18 mouse cellular contexts compared by ENCODE assay signal in genomic region chr2:28863857-28864256, GRCm38 (mm10). TPM values are rescaled to one million over a fixed set of nuclear protein-coding genes. Genes with fewer than 3 reads are reported as not detected.
DNase-seq lines count a peak whose midpoint lies in the region; ATAC-seq and TF ChIP-seq lines count a peak whose summit lies in the region.
"Had no signal": no experiment of that assay in that cellular context is flagged by ENCODE, and none has a peak within 500 bp of the region (broad histone marks: within the 10 kb centered on the region; RNA-seq: fewer than 3 reads in every experiment).

No protein-coding gene starts in this region.

- H3K27ac ChIP-seq in kidney, adult 2 months (ENCODE audit: insufficient read depth, low read depth, low read length) = no peak overlapping the region
- H3K27ac ChIP-seq in kidney, embryonic 14.5 days (ENCODE audit: low read depth, low read length) = no peak overlapping the region
- H3K27ac ChIP-seq in lung, embryonic 14.5 days (ENCODE audit: low read depth) = no peak overlapping the region
- no peak overlapping the region for H3K27ac ChIP-seq in cortical plate, adult 2 months (ENCODE audit: insufficient read depth, low read length)
- H3K27ac ChIP-seq: embryonic facial prominence, embryonic 13.5 days; heart, embryonic 10.5 days; kidney, embryonic 15.5 days; limb, embryonic 10.5 days had no signal

- no peaks in the 10 kb centered on the region for H3K27me3 ChIP-seq in kidney, adult 2 months (replicated peaks; ENCODE audit: control insufficient read depth, insufficient read depth, low read length)
- no peaks in the 10 kb centered on the region for H3K27me3 ChIP-seq in kidney, embryonic 14.5 days (ENCODE audit: control insufficient read depth, insufficient read depth, low read length)
- no peaks in the 10 kb centered on the region for H3K27me3 ChIP-seq in lung, embryonic 14.5 days (ENCODE audit: insufficient read depth, low read length)
- H3K27me3 ChIP-seq: embryonic facial prominence, embryonic 13.5 days; kidney, embryonic 15.5 days had no signal

- H3K9me3 ChIP-seq in kidney, embryonic 14.5 days (ENCODE audit: control insufficient read depth, low read length) = no peaks in the 10 kb centered on the region
- H3K9me3 ChIP-seq in lung, embryonic 14.5 days (ENCODE audit: low read depth, low read length) = no peaks in the 10 kb centered on the region
- H3K9me3 ChIP-seq: embryonic facial prominence, embryonic 13.5 days; heart, embryonic 10.5 days; kidney, embryonic 15.5 days; limb, embryonic 10.5 days had no signal

- TF ChIP-seq CTCF in kidney, adult 2 months (conservative IDR thresholded peaks at IDR 0.05; ENCODE audit: insufficient read depth, insufficient read length, low read depth, low read length) = peak; percentile 43
- 0 out of 2 replicates have a peak, but pooled peaks have one; percentile 26 for TF ChIP-seq CTCF in lung, embryonic 14.5 days (IDR thresholded peaks at IDR 0.05; ENCODE audit: low read depth)
- TF ChIP-seq CTCF in cortical plate, adult 2 months (IDR thresholded peaks at IDR 0.05; ENCODE audit: extremely low read depth, insufficient read depth, low read length) = 0 out of 2 replicates have a peak, but pooled peaks have one; percentile 6

- ATAC-seq in CD4-positive, CD25-positive, alpha-beta regulatory T cell, adult 4 months = no peak
- ATAC-seq in kidney, embryonic 14.5 days (ENCODE audit: low FRiP score, low TSS enrichment) = no peak
- ATAC-seq in lung, embryonic 14.5 days (ENCODE audit: insufficient read depth) = no peak
- ATAC-seq: hindbrain, embryonic 16.5 days had no signal

- DNase-seq in CD4-positive, CD25-positive, alpha-beta regulatory T cell, adult 2 months (ENCODE audit: low read depth, low spot score) = peak; percentile 26
- DNase-seq in kidney, adult 2 months = no peak
- DNase-seq in lung, embryonic 14.5 days = no peak
- DNase-seq in lung, adult 18-20 months = no peak
- no peak for DNase-seq in yolk sac, embryonic 10.5 days (ENCODE audit: low spot score)
- DNase-seq: adrenal gland, adult 8-10 months; cerebellum, adult 11-12 months; gastrocnemius, postnatal 36 days; midbrain, embryonic 14.5 days had no signal

- no peak overlapping the region for H3K9ac ChIP-seq in kidney, embryonic 14.5 days (ENCODE audit: low read depth, low read length)
- H3K9ac ChIP-seq in lung, embryonic 14.5 days = no peak overlapping the region
- H3K9ac ChIP-seq: embryonic facial prominence, embryonic 13.5 days; kidney, embryonic 15.5 days had no signal

- no peak overlapping the region for H3K4me3 ChIP-seq in kidney, adult 2 months (ENCODE audit: insufficient read depth, low read depth, low read length)
- H3K4me3 ChIP-seq in kidney, embryonic 14.5 days (ENCODE audit: low read length) = no peak overlapping the region
- H3K4me3 ChIP-seq in lung, embryonic 14.5 days (ENCODE audit: low read depth, low read length) = no peak overlapping the region
- no peak overlapping the region for H3K4me3 ChIP-seq in cortical plate, adult 2 months (ENCODE audit: insufficient read depth, low read length)
- H3K4me3 ChIP-seq: embryonic facial prominence, embryonic 13.5 days; heart, embryonic 10.5 days; kidney, embryonic 15.5 days; limb, embryonic 10.5 days had no signal

- no peaks in the 10 kb centered on the region for H3K4me1 ChIP-seq in kidney, adult 2 months (ENCODE audit: control insufficient read depth, insufficient read depth, low read length)
- H3K4me1 ChIP-seq in kidney, embryonic 14.5 days (ENCODE audit: control insufficient read depth, insufficient read depth, low read length) = no peaks in the 10 kb centered on the region
- H3K4me1 ChIP-seq in lung, embryonic 14.5 days (ENCODE audit: insufficient read depth) = no peaks in the 10 kb centered on the region
- H3K4me1 ChIP-seq in cortical plate, adult 2 months (ENCODE audit: control insufficient read depth, insufficient read depth, low read length) = no peaks in the 10 kb centered on the region
- H3K4me1 ChIP-seq: embryonic facial prominence, embryonic 13.5 days; heart, embryonic 10.5 days; kidney, embryonic 15.5 days; limb, embryonic 10.5 days had no signal

- TF ChIP-seq POLR2A in kidney, adult 2 months (IDR thresholded peaks at IDR 0.05; ENCODE audit: low read depth, low read length) = no peak
- TF ChIP-seq POLR2A in cortical plate, adult 2 months (IDR thresholded peaks at IDR 0.05; ENCODE audit: extremely low read depth, insufficient read depth, low read length) = no peak

- H3K4me2 ChIP-seq in kidney, embryonic 14.5 days (replicated peaks; ENCODE audit: low read depth, low read length) = no peak overlapping the region
- H3K4me2 ChIP-seq in lung, embryonic 14.5 days = no peak overlapping the region
- H3K4me2 ChIP-seq: embryonic facial prominence, embryonic 13.5 days; kidney, embryonic 15.5 days had no signal

- peaks cover 2% of the 10 kb centered on the region; the same call in 1 of the 2 replicates for H3K36me3 ChIP-seq in kidney, adult 2 months (ENCODE audit: control insufficient read depth, insufficient read depth, low read length)
- peaks cover 76% of the 10 kb centered on the region for H3K36me3 ChIP-seq in kidney, embryonic 14.5 days (ENCODE audit: control insufficient read depth, insufficient read depth, low read length)
- peaks cover 89% of the 10 kb centered on the region for H3K36me3 ChIP-seq in lung, embryonic 14.5 days (ENCODE audit: insufficient read depth)

RNA-seq across cellular contexts. Expression of gene Ddx31, which starts 23.7 kb away (rescaled TPM):
- polyA plus RNA-seq in CD4-positive, CD25-positive, alpha-beta regulatory T cell, adult 4 months (2017; shearing (Covaris generic)) = 10 to 100 TPM; 15.3 to 15.9 TPM
- polyA plus RNA-seq in kidney, adult 2 months (2012; rRNA removed) = 2.6 and 3.4 TPM in 2 replicates
- polyA plus RNA-seq in kidney, embryonic 14.5 days (2014; fragmentation: Nextera tagmentation; extraction: Ambion mirVana) = 9.4 and 20.0 TPM in 2 replicates
- polyA plus RNA-seq in lung, embryonic 14.5 days (2014; fragmentation: Nextera tagmentation; extraction: Ambion mirVana) = 15.6 and 16.5 TPM in 2 replicates
- polyA plus RNA-seq in cortical plate, adult 2 months (2012; rRNA removed) = 4.9 and 5.7 TPM in 2 replicates

RNA-seq across cellular contexts. Expression of gene Gtf3c4, which starts 23.7 kb away (rescaled TPM):
- polyA plus RNA-seq in CD4-positive, CD25-positive, alpha-beta regulatory T cell, adult 4 months (2017; shearing (Covaris generic)) = 1 to 10 TPM; 3.2 to 3.3 TPM
- 7.1 and 7.4 TPM in 2 replicates for polyA plus RNA-seq in kidney, adult 2 months (2012; rRNA removed)
- 16.4 and 31.7 TPM in 2 replicates for polyA plus RNA-seq in kidney, embryonic 14.5 days (2014; fragmentation: Nextera tagmentation; extraction: Ambion mirVana)
- polyA plus RNA-seq in lung, embryonic 14.5 days (2014; fragmentation: Nextera tagmentation; extraction: Ambion mirVana) = 27.8 and 29.0 TPM in 2 replicates
- polyA plus RNA-seq in cortical plate, adult 2 months (2012; rRNA removed) = 12.6 and 12.9 TPM in 2 replicates

RNA-seq across cellular contexts. Expression of gene Barhl1, which starts 52.6 kb away (rescaled TPM):
- polyA plus RNA-seq in CD4-positive, CD25-positive, alpha-beta regulatory T cell, adult 4 months (2017; shearing (Covaris generic)) = not detected
- 0.05 and 0.07 TPM in 2 replicates for polyA plus RNA-seq in kidney, adult 2 months (2012; rRNA removed)
- polyA plus RNA-seq in kidney, embryonic 14.5 days (2014; fragmentation: Nextera tagmentation; extraction: Ambion mirVana) = not detected in 2 replicates
- not detected in 2 replicates for polyA plus RNA-seq in lung, embryonic 14.5 days (2014; fragmentation: Nextera tagmentation; extraction: Ambion mirVana)
- 0.04 TPM in 1 of 2 replicates, not detected in the other for polyA plus RNA-seq in cortical plate, adult 2 months (2012; rRNA removed)
- polyA plus RNA-seq: embryonic facial prominence, embryonic 13.5 days; heart, embryonic 10.5 days; kidney, embryonic 15.5 days; limb, embryonic 10.5 days; liver, embryonic 16.5 days had no signal
